Mouse (Mus musculus): ENCODE data around the gene Cbfa2t3. TPM values are rescaled to one million over a fixed set of nuclear protein-coding genes. Genes with fewer than 3 reads are reported as not detected.

Cbfa2t3 gene
- total RNA-seq, 2 experiments from 2014 or later = 19.0 to 27.8 TPM

DNA sequence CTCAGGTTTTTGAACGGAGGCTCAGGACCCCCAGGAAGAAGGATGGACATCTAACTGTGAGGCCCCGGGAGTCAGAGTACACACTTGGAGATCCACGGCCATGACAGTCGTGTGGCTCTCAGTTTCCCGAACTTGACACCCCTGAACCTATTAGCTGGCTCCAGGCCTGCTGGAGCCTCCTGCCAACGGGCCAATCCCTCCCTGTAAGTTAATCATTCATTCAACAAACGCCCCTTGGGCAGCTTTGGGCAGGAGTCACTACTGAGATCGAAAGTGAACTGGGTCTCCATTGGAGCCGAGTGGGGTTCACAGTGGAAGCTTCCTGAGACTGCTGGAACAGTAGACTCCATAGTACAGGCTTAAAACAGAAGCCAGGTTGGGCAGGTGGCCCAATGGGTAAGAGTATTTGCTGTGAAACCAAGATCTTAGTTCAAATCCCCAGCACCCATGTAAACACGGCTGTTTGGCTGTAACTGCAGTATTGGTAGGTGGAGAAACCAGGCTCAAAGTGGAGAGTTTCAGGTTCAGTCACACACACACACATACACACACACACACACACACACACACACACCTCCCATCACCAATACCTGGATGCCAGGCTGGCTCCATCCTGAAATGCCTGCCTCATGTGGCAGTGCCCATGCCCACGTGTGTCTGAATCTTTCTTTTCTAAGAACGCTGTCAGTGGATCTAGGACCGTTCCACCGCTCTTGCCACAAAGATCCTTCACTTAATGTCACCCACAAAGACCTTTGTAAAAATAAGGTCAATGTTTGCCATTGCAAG is 20.0 kb upstream of the Cbfa2t3 start:
- no peak for DNase-seq

DNA sequence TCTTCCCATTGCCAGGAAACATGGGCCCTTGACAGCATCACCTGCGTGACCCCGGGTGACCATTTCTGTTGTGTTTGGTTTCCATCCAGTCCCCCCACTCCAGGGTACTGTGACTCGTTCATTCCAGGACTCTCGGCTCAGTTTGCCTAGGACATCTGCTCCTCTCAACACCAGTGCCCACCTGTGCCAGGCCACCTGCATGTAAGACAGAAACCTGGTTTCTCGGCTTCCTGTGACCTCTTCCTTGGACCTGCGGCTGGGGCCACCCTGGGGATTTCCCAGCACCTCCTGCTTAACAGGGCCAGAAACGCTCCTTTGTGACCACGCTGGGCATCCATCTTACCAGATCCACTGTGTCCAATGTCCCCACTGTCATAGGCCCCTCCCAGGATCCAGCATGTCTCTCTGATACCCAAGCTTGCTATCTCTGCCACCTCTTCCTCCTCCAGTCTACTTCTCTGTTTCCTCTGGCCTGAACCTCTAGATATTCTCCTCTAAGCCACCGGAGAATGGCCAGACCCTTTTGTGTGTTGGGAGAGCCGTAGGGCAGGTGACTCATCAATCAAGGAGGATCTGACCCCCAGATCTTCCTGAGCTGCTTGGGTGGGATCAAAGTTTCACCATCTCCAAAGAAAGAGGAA is 19.1 kb upstream of the Cbfa2t3 start:
- DNase-seq = no peak

DNA sequence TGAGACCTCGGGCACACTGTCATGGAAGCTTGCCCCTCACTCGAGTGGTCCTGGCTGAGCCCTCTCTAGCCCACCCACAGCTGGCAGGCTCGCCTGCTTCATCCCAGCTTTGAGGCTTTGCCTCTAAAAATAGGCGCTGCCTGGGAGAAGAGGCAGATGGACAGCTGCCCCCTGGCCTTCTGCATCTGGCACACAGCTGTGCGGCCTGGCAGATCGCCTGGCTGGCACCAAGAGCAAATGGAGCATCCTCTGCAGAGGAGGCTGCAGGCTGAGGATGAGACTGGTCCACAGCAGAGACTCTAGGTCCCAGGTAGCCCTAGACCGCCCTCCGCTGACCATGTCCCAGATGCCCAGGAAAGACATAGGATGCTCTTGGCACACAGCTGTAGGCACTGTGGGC is 17.7 kb upstream of the Cbfa2t3 start:
- DNase-seq = no peak

DNA sequence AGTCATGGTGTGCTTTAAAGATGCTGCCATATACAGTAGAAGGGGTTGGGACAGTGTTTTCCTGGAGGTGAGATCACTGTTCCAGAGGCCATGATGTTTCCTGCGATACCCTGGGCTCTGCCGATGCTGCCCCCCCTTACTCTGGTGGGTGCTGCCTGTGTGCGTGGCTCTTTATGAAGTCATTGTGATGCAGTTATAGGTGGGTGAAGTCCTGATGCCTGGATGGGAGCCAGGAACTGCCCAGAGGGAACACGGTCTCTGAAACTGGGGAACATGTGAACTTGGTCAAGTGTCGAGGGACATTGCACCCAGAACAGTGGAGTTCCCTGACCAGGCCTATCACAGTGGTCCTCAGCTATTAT is 14.2 kb upstream of the Cbfa2t3 start:
- DNase-seq = no peak

DNA sequence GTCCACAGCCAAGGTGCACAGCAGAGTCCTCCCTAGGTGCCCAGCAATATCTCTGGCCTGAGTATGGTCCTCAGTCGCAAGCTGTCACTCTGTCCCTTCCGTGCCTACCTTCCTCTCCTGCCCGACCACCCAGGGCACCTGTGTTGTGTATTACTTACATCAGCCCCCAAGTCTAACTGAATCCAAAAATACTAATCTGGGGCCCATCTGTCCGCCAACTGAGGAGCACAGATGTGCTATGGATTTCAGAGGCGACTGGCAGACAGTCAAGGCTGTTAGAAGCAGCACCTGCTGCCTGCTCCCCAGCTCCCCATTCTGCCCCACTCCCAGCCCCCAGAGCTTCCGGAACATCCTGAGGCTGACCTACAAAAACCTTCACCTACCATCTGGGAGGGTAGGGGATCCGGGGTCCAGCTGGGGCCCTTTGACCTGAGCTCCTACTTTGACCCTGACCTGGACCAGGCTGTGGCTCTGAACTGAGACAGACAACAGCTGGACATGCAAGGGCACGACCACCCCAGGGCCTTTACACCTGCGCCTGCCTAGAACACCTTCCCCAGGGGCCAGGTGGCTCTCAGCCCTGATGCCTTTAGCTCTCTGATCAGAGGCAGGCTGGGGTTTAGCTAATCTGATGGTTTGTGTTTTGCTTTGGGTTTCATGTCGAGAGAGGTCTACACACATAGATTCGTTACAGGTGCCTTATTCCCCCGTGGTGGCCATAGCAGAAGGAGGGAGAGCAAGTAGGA is 13.7 kb upstream of the Cbfa2t3 start:
- DNase-seq = no peak

DNA sequence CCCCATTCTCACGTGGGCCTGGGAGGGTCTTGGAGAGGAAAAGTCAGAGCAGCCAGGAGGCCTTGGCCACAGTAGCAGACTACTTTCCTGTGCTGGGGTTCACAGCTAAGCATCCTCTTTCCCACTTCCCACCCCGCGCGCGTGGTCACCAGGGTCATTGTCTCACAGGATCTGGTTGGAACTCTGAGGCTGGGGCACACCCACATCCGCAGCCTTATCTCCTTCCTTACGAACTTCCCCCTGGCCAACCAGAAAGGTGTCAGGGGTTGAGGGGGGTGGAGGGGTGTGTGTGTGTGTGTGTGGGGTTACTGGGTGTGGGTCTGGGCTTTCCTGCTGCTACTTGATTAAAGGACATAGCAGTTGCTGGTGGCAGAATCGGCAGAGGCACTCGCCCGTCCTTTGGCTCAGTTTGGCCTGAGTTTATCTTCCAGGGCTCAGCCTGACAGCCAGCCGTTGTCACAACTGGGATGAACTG is 13.0 kb upstream of the Cbfa2t3 start:
- DNase-seq = peak; percentile 65

DNA sequence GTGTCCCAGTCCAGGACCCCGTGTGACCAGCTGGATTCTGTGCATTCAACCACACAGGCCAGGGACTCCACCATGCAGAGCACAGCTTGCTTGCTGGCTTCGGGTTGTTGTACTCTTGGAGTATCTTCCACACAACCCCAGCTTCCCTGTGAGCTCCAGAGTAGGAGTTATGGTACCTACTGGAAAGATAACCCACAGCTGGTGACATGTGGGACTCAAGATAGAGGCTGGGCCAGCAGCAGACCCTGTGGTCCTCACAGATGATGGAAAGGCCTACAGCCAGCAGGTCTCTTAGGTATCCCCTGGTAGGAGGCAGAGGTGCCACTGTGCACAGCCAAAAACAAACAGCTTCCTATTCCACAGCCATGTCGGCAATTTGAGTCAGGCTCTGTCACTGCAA is 12.6 kb upstream of the Cbfa2t3 start:
- no peak for DNase-seq

DNA sequence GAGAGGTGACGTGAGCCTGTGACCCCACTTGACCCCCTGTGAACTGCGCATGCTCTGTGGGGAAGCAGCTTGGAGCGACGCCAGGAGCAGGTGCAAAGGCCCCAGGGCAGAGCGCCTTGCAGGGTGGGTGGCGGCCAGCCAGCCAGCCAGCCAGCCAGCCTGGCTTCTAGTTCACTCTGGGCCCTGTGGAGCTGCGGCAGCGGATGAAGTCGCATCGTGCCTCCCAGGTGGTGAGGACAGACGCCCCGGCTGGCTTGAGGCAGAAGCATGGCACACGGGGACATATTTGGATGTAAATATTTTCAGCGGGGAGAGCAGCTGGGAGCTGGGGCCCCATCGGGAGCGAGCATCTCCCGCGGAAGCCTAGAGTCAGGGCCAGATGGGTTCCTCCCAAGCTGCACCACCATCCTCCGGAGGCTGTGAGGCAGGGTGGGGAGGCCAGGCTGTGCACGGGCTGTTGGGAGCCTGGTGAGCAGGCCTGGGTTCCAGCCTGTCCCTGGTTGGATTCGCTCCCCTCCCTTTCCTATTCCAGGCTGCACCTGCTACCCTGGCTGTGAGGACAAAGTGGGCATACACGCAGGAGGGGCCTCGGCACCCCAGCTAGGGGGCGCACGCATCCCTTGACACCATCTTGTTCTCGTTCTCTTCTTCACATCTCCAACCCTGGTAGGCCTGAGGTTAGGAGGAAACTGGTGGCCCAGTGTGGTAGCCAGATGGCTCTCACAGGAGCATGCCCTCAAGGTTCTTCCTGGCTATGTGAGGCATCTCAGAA is 10.6 kb upstream of the Cbfa2t3 start:
- DNase-seq = no peak

DNA sequence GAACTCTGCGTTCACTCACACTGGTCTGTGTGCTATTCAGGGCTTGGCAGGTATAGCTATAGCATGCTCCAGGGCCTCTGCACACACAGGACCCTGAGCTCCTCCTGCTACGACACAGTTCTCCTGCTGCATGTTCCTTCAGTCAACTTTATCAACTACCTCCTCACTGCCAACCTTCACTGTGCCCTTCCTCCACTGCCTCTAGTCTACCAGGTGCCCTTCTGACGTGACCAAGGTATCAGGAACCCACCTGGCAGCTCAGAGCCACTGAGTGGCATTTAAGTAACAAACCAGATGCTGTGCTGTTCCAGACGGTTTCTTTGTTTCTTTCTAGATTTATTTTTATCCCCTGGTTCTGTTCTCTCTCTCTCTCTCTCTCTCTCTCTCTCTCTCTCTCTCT is 8.3 kb upstream of the Cbfa2t3 start:
- no peak for DNase-seq

DNA sequence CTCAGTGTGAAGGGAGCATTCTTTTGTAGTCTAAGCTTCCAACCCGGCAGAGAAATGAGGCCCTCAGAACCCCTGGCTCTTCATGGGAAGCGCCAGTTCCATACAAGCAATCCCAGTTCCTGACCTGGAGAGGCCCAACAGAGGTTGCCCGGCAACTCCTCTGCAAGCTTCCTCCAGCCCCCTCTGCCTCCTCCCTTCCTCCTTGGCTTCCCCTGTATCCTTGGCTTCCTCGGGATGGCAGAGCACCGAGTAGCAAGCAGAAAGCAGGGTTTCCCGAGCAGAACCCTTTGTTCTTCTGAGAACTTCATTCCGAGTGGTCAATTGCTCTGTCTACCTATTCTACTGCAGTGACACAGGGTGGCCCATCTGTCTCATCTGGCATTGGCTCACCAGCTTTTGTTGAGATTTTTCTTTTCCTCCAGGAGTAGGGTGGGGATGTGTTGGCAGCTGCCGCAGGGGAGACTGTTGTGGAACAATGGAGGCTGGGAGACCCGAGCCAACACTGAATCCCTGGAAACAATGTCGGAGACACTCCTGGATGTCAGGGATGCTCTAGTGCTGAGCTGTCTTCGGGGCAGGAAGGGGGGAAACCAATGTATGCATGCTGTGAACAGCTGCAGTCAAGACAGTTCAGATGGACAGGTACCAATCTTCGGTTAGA is 7.1 kb upstream of the Cbfa2t3 start:
- DNase-seq = no peak

DNA sequence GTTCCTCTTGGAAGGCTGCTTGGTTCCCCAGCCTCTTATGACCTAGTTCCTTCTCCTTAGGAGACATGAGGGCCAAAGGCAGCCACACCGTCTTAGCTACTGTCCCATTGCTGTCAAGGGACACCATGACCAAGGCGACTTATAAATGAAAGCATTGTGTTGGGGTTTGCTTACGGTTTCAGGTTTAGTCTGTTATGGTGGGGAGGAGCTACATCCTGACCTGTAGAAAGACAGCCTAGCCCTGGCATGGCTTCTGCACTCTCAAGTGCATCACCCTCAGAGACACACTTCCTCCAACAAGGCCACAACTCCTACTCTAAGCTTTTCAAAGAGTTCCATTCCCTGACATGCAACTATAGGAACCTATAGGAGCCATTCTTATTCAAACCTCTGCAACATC is 5.7 kb upstream of the Cbfa2t3 start:
- no peak for DNase-seq

DNA sequence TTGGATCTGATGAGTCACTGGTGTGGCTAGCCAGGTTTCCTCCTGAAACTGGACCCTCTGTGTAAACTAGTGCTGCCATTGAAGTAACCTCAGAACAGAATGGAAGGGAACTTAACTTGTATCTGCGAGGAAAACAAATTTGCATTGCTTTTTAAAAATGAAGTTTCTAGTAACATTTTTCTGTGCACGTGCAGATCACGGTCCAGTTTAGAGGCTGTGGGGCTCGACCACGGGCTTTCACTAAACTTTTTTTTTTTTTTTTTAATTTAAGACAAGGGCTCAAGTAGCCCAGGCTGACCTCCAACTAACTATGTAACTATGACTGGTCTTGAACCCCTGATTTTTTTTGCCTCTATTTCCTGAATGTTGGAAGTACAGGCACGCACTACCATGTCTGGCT is 4.0 kb upstream of the Cbfa2t3 start:
- no peak for DNase-seq

DNA sequence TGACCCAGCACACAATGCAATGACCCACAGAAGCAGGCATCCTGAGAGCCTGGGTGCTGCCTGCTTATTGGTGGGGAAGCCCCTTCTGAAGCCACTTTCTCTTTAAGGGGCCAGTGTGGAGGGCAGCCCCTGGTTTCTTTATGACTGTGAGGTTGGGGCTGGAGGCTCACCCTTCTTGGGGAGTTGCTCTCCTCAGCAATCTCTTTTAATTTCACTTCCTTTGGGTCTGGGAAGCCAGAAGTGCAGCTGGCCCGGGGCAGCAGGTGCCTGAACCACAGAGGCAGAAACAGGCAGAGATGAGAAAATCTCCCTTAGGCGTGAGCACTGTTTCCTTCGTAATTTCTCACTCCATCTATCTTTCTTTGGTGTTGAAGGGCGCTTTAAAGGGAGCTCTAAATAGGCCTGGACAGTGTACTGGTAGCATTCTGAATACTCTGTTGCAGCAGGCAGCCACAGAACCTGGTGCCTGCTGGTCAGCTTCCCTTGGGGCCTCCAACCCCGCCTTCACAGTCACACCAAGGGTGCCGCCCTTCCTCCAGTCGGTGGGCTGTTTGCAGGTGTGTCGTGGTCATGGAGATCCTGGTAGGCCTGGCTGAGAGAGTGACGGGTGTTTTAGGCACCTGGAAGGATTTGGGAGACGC is 3.5 kb upstream of the Cbfa2t3 start:
- DNase-seq = no peak

DNA sequence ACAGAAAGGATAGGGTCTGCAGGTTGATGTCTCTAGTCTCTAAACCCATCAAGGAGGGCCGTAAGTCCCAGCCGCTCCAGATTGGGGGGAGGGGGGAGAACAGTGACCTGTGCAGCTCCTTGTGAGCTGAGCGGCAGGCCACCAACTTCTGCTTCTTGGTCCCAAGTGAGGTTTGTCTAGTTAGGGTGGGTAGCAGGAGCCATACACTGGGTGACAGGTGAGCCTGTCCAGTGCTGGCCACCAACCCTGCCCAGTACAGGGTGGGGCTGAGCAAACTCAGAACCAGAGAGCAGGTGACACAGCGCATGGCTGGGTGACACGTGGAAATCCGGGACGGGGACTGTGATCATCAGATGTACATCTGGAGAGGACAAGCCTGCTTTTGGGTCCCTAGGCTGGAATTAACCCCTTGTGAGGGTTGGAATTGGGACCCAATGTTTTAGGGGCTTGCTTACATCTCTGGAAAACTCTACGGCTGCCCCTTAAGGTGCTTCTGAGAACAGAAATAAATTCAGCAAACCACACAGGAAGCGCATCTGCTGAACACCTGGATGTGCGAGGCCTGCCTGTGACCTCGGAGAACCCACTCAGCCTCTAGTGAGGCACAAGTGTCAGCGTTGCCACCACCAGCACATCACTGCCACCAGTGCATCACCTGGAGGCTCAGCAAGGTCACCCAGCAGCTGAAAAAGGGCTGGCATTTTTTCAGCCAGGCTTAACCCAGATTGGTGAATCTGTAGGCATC is 2.7 kb upstream of the Cbfa2t3 start:
- no peak for DNase-seq

DNA sequence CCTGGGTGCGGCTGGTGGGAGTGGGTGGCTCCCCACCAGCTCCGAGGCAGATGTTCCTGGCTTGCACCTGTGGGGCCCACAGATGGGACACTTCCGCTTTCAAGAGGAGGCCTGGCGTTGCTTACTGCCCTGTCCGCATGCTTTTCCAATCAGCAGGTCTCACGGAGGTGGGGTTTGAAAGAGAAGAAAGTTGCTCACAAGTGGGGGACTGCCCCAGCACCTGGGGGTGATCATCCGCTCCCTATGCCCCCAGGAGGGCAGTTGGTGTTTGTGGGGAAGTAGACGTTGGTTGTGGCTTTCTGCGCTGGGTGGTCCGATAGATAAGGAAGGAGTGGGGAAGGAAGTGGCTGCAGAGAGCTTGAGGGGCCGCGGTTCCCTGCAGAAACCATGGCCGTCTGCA is 1.7 kb upstream of the Cbfa2t3 start:
- DNase-seq = no peak

DNA sequence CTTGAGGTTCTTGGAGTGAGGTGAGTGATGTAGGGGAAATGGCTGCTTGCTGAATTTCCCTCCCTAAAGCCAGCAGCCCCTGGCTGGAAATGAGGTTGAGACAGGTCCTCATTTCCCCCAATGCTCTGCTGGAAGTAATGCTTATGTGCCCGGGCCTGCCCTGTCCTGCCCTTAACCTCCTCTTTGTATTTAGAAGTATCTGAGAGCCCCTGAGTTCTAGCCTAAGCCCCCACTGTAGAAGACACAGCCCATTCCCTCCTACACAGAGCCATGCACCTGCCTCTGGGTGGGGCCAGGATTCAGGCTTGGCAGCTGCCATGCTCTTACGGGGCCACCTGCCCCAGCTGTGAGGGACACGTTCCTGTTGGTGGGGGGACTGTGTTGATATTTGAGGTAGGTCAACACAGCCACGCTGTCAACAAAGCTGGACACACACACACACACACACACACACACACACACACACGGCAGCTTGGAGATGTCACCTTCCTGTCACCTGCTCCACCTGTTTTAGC is 598 bp downstream of the Cbfa2t3 start:
- no peak for DNase-seq

DNA sequence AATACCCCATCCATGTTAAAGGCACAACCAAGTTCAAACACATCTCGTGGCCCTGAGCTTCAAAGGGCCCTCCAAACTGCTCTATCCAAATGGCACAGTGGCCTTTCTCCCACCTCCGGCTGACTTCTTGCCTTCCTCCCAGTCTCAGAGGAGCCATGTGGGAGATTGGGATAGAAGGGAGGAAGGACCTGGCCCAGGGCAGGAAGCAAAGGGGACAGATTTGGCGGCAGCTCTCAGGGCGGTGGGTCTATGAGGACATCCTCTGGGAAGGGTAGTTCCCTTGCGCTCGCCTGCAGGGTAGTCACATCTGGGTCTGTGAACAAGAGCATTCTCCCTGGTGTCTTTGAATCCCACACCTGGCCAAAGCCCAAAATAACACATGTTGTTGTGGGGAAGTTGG is 1.3 kb downstream of the Cbfa2t3 start:
- no peak for DNase-seq

DNA sequence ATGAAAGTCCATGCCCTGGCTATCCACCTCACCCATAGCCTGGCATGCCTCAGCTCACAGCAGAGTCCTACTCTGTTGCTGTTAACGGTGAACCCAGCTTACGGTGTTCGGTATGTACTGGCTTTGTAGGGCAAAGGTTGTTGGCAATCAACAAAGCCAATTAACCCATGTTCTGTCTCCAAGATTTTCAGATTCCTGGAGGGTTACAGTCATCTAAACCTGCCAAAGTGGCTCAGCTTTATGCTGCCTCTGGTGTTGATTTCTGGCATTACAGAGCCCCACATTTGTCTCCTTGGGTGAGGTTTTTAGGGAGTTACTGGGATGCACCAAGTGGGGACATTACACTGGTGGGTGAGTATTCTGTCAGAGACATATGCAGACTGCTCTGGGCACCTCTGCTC is 1.7 kb downstream of the Cbfa2t3 start:
- DNase-seq = no peak

DNA sequence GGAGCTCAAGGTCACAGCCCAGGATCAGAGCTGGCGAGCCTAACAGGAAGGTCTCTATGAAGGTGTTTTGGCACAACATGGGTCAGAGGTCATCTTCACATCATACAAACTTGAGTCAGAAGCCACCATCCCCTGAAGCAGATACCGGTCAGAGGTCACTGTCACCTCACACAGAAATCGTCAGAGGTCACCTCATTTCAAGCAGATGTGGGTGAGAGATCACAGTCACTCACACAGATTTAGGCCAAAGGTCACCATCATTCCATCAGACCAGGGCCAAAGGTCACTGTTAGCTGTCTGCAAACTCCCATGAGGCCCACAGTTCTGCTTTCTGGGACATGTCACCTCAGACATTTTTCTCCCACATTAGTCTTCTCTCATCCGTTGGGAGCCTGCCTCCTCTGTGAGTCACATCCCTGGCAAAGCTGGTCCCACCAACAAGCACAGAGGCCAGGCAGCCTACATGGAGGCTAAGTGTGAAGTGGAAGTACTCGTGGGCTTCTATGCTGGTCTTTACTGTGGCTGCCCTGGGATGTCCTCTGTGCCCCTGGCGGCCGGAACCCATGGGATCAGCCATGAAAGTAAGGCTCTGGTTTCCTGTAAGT is 3.4 kb downstream of the Cbfa2t3 start:
- no peak for DNase-seq

DNA sequence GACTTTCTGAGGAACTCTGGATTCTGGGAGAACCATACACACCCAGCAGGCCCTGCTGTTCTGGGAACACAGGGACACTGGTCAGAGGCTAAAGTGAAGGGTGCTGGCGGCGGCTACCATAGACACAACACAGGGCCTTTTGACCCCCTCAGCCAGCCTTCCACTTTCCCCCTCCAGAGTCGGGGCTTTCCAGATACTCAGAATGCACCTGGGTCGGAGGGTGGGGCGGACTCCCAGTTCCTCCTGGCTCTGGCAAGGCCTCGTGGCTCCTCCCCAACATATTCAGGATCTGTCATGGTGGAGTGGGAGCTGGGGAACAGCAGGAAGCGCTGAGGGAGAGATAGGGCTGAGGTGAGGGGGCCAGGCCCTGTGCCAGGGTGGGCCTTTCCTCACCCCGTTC is 6.8 kb downstream of the Cbfa2t3 start:
- no peak for DNase-seq

Data from gastrocnemius, postnatal 25 days (tissue).